Mouse (Mus musculus): ENCODE results near the gene Dennd5a.

DNA sequence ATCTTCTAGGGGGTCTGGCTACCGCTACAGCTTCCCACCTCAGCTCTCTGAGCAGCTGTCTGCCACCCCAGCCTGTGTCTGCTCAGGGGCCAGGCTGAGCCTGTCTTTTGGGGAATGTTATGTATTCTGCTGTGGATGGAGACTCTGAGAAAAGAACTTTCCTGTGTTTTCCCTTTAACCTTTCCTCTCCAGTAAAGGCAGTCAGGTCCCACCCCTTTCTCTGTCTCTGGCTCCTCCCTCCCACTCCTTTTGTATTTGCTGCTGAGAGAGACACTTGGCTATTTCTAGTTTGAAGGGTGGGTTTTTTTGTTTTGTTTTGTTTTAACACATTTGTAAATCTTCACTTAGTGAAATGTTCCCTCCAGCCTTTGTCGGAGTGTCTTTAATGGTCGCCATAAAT is 93.6 kb downstream of the Dennd5a start:
- TF ChIP-seq CTCF (IDR thresholded peaks at IDR 0.05; ENCODE audit: low read depth, low read length) (no peak), POLR2A (IDR thresholded peaks at IDR 0.05; ENCODE audit: extremely low read depth, insufficient read depth, low read length) (no peak)

Measured in liver, adult 2 months (tissue).